Mouse (Mus musculus) adrenal gland, adult 18-20 months (tissue): ENCODE measurements around the gene Fam219a. TPM values are rescaled to one million over a fixed set of nuclear protein-coding genes. Genes with fewer than 3 reads are reported as not detected.
A peak's percentile ranks its signal among the peaks of the same experiment; 100 is the strongest.

Source experiments
- DNase-seq, 2 experiments: peaks; one replicate each; pipeline ENCODE4 v3.0.0; 2021 to 2022; ENCODE audit warnings: low spot score in 2 of 2
- total RNA-seq, 2 experiments: library from RNA; stranded (reverse); gene quantifications; 1 replicate in 1 of 2; 2 replicates in 1 of 2; pipeline ENCODE4 v1.2.3; 2021

Gene Fam219a
- total RNA-seq, 2 experiments from 2014 or later, result 15.7 to 20.2 TPM

DNA sequence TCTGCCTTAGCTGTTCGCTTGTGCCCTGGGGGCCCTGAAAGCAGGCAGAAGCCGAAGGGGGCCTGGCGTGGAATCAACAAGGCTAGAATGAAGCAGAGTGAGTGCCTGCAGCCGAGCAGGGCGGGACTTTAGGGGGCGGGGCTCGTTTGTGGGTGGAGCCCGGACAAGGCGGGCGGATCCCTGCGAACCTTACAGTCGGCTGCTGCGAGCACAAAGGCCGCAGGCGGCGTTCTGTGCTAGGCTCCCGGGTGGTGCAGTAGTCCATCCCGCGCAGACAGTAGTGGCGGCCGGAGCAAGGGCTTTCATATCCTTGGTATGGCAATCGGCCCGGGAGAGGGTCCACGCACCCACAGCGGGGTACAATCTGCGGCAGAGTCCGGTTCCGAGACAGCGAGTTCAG lies 62.4 kb downstream of the Fam219a start:
- peak; percentile 84 to 87 for DNase-seq

DNA sequence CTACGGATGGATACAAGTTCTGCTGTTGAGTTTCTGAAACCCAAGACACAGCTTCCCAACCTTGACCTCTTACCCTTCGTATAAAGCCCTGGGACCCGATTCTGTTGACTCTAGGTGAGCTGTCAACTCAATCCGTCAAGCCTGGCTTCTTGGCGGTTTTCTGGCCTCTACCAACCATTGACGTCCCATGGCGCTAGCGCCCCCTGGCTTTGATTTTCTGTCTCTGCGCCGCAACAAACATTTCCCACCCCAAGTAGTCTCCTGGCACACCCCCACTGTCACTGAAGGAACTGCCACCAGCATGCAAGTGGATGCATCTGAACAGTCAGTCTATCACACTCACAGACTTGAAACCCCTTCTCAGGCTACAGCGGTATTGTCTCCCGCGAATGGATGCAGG lies 63.2 kb downstream of the Fam219a start:
- DNase-seq, result peak; percentile 54 to 65

DNA sequence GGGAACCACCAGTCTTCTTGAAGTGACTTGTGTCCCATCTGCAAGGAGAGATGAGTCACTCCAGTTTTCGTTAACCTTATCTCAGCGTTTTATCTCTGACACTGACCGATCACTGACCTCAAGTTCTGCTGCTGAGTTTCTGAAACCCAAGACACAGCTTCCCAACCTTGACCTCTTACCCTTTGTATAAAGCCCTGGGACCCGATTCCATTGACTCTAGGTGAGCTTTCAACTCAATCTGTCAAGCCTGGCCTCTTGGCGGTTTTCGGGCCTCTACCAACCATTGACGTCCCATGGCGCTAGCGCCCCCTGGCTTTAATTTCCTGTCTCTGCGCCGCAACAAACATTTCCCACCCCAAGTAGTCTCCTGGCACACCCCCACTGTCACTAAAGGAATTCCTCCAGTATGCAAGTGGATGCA lies 64.2 kb downstream of the Fam219a start:
- DNase-seq, result no peak

DNA sequence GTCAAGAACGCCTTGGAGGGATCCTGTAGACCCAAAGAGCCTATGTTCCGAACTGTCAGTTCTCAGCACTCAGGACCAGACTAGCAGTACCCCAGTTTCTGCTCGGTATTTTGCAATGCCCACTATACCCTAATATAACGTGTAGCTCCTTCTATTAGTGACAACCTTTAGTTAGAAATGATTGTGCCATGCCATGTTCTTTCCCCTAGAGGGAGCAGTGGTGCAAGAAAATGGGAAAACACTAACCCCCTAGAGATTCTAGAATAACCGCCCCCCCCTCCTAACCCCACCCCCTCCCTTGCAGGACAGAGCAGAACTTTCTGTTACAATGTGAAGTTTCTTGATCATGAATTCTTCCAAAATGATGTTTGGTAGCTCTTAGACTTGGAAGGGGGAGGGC lies 65.0 kb downstream of the Fam219a start:
- no peak for DNase-seq

DNA sequence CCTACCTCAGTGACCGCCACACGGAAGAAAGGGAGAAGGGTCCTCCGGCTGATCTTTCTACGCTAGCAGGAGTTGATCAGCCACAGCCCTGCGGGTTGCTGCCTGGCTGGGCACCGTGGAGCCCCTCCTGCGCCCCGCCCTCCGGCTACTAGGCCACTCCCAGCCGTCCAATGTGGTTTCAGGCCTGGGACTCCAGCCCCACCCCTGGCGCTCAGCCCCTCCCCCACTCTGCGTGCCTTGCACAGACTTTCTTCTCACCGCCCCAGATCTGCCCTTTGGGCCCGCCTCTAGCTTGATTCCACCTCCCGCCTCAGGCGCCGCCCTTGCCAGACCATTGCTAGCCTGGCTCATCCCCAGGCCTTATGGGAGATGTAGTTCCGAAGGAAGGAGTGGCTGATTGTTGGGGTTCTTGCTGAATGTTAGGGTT lies 66.3 kb downstream of the Fam219a start, which contains the start of gene AI464131:
Gene AI464131, minus strand, starts transcription at position 91 of the 427 bp plus-strand sequence.
- peak; percentile 95 to 97 for DNase-seq

DNA sequence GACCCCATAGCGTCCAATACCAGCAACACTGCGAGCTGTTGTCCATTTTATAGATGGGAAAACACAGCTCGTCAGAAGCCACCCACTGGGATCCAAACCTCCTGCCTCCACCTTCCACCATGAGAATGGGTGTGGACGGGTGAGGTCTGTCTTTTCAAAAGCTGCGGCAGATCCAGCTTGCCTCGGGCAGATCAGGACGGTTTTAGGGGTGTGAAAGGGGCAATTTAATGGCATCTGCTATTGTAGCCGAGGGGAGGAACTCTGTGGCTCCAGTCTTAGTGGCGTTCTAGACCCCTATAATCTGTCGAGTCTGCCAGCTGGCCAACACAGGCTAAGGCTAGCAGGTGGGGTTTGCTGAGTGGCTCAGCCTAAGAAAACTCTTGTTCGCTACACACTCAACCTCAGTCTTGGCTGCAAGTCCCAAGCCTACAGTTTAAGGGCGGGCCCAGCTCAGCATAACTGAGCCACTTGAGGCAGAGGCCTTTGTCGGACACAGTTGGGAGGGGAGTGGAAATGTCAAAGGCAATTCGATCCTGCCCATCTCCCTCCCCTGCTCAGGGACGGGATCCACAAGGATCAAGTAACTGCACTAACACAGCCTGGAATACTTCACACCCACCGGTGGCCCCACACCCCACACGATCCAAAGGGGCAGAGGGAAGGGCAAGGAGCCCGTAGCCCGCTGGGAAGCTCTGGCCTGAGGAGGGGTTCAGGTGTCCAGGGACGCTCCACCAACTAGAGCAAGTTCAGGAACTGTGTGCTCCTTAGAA lies 67.0 kb downstream of the Fam219a start:
- no peak for DNase-seq

DNA sequence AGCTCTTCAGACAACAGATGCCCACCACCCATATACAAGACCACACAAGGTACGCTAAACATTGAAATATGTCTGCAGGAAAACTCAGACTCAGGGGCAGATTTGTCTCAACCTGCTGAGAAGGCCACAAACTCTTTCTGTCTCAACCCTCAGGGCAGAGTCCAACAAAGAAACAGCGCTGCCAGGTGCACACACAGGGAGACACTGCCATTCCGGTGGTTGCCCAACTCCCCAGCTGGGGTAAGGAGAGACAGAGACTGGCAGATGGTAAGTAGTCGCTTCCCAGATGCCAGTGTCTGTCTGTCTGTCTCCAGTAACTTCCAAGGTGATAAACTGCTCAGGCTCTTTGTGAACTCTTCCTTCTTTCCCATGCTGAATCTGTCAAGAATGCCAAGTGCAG lies 68.6 kb downstream of the Fam219a start:
- DNase-seq, result no peak

DNA sequence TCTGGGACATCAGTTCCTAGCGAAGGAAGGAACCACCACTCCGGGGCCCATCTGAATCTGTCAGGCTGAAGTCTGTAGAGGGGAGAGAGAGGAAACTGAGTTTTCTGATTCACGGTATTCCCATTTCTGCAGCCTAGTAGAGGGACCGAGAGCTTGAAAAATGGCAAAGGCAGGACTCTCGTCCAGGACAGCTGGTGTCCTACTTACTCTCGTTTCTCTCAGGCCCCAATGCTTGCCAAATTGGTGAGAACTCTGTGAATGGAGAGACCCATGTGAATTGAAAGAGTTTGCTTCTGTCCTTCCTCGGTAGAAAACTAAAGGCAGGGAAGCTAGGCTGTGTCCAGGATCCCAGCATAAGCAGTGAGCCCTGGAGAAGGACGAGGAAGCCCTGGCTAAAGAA lies 69.7 kb downstream of the Fam219a start:
- DNase-seq, result no peak

DNA sequence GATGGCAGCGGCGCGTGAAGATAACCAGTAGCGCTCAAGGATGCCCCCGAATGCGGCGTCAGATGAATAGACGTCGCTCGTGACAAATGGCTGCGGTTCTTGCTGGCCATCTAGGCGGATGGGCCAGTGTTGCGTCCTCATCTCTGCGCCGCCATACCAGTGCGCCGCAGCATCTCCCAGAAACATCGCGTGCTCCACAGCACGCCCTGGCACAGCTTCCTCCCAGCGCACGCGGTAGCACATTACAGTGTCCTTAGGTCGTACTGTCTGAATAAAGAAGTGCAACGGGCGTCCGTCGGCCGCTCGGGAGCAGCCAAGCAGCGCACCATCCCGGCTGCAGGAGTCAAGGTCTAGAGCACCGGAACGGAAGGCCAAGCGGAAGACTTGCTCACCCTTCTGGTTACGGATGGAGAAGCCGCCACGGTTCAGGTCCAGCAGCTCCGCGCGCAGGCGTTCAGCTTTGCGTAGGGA lies 70.4 kb downstream of the Fam219a start:
- no peak for DNase-seq

DNA sequence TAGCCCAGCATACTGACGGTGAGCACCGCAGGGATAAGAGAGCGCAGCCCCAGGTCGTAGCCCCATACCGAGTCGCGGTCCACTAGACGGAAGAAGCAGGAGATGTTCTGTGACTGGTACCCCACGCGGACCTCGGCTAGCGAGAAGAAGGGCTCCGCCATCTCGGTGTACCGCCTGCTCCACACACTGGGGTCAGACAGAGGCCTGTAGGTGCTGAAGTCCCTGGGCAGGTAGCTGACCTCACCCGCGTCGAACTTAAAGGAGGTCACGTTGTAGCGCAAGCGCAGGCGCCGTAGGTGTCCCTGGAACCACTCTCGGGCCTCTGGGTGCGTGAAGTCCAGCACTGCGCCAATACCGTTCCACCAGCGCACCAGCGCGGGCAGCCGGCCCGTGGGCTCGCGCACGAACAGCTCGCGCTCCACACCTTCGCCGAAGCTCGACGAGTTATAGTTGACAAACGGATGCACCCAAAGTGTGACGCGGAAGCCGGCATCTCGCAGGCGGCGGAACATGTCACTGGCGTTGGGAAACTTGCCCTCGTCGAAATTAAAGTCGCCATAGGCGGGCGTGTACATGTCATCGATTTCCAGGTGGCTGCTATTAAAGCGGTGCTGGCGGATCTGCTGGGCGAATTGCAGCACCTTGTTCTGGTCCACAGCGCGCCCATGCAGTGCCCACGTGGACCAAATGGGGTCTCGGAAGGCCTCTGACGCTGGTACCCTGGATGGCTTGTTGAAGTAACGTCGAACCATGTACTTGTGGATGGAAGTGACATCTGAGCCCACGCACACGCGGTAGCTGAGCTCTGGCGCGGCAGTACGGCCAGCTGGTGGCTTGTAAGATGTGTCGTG lies 71.1 kb downstream of the Fam219a start:
- no peak for DNase-seq

DNA sequence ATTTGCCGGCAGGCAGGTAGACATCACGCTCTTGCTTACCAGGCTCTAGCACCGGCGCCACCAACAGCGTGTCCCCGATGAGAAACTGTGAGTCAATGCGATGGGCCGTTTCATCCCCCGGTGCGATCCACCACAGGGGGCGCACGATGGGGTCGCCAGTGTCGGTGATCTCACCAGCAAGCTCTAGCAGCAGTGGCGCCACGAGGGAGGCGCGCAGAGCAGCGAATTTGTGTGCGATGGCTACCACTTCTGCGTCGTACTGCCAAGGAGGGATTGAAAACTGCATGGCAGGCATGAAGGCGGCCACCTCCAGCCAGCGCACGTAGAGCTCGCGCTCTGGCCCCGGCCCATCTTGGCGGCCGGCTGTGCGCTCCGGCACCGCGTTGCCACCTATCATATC lies 71.8 kb downstream of the Fam219a start:
- no peak for DNase-seq

DNA sequence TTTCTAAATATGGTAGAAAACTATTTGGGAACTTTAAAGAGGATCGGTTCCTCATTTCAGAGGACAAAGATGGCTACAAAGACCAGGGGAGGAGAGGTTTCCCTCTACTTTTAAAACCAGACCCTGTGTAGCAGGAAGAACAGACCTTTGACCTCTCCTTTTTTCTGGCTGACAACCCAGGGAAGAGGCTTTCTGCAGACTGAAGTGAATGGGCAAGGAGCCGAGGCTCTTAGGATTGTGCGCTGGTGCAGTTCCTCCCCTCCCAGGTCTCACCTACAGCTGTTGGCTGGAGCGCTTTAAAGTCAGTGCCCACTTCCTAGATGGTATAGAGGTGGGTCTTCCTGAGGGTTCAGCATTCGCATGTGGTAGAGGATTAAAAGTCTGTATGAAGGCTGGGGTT lies 72.3 kb downstream of the Fam219a start:
- DNase-seq, result no peak

DNA sequence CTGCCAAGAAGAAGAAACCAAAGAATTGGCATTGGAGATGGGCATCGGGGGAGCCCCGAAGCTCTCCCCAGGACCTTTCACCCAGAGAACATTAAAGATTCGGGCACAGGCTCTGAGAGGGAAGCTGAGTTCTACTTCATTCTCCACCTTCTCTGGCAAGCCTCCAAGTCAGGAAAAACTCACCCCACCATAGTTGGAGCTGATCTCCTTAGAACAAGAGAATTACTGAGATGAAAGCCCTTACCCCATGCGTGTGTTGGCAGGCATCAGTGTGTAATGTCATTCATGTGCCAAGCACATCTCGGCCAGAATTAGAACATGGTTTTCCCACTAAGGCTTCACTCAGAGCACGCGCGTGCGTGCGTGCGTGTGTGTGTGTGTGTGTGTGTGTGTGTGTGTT lies 73.5 kb downstream of the Fam219a start:
- DNase-seq, result no peak

DNA sequence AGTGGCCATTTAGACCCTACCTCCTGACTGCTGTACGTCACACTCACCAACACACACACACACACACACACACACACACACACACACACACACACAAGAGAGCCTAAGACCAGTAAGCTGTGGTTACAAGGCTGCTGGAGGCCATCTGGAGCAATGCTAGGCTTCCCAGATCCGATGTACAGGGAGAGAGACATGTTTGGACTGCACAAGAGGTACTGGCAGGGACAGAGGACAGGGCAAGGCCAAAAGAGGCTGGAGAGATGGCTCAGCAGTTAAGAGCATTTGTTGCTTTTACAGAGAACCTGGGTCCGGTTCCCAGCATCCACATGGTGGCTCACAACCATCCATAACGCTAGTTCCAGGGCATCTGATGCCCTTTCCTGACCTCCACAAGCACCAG lies 74.3 kb downstream of the Fam219a start:
- DNase-seq, result no peak

DNA sequence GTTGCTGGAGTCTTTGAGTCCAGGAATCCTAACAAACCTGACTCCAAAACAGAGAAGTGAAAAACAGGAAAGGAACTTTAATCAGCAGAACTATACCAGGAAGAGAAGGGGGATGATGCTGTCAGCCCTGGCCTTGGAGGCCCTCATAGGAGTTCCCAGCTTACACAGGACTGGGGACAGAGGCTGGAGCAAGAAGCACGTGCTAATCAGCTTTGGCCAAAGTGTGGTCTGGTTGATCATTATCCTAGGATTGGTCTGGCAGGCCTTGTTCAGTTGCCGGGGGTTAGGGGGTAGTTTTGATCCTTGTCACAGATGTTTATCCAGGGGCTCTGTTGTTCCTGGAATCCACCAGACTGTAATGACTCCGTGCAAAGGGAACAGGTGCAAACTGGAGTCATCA lies 75.0 kb downstream of the Fam219a start:
- no peak for DNase-seq

DNA sequence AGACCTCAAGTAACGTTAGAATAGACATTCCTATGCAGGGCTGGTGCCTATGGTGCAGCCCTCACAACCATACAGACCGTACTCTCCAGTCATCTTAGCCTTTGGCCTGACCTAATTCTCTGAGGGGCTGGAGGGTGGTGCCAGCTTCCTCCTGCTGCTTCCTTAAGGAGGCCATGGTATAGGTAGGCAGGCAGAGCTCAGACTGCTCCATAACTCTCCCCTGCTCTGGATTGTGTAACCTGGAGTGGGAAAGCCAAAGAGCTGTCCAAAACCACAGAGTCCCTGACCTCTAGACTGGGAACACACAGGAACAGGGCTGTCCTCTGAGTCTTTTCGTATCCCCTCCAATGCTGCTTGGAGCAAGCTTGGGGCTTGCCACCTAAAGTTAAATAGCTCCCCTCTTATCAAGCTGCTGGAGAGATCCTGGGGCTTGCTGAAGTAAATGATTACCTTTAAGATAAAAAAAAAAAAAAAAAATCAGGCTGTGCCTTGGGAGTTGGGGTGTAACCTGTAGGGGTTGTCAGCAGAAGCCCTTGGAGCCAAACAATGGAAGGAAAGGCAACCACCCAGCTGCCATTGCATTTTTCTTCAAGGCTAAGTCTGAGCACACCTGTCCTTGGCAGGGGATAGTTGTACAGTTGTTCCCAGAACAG lies 75.7 kb downstream of the Fam219a start:
- no peak for DNase-seq

DNA sequence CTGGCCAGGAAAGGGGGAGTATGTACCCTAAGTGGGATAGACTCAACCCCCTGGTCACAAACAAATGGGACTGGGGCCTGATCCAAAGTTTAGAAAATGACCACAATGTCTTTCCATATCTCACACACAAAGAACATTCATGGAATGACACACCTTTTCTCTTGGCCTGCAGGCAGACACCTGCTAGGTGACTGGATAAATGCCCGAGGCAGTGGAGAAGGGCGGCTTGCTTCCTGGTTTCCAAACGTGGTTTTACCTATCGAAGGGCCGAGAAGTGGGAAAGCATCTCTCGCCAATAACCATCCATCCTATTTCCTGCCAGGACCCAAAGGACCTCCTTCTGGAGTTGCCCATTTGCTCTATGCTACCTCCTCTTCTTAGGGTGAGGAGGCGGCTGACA lies 76.4 kb downstream of the Fam219a start:
- no peak for DNase-seq

DNA sequence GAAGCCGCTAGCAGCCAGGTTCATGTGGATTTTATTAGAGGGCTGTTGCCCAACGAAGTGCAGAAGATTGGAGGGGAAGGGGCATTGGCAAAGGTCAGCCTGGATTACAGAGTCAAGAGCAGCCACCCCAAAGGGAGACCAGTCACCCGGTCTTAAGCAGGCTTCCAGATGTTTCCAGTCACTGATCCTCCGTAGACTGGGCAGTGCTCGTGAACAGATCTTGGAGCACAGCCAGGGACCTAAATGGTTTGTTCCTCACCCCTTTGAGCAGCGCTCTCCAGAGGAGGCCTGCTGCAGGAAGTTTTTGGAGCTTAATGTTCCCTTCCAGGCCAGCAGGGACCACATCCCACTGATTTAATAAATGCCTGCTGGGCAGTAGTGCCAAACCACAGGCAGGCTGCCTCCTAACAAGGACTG lies 87.7 kb downstream of the Fam219a start:
- no peak for DNase-seq

DNA sequence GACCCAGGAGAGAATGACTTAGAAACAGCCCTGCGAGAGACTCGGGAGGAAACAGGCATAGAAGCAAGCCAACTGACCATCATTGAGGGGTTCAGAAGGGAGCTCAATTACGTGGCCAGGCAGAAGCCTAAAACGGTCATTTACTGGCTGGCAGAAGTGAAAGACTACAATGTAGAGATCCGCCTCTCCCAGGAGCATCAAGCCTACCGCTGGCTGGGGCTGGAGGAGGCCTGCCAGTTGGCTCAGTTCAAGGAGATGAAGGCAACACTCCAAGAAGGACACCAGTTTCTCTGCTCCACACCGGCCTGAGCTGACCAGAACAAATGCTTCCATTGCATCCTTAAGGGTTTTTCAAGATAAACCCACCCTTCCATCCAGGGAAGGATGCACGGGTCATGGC lies 89.1 kb downstream of the Fam219a start:
- DNase-seq, result no peak

DNA sequence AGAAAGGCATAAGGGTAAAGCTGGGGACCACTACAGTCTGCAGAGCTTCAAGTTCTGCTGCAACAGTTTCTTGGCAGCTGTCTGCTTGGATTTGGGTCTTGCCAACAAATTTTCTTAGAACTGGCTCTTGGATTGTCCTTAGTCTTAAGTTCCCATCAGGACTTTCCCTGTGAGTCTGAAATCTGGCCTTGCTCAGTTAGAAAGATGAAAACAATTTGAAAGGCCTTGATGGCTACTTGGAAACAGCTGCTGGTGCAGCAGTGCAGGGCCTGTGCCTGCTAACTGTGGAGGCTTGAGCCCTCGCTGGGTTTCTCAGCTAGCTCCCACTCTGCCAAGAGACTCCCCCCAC lies 89.9 kb downstream of the Fam219a start:
- DNase-seq, result no peak

DNA sequence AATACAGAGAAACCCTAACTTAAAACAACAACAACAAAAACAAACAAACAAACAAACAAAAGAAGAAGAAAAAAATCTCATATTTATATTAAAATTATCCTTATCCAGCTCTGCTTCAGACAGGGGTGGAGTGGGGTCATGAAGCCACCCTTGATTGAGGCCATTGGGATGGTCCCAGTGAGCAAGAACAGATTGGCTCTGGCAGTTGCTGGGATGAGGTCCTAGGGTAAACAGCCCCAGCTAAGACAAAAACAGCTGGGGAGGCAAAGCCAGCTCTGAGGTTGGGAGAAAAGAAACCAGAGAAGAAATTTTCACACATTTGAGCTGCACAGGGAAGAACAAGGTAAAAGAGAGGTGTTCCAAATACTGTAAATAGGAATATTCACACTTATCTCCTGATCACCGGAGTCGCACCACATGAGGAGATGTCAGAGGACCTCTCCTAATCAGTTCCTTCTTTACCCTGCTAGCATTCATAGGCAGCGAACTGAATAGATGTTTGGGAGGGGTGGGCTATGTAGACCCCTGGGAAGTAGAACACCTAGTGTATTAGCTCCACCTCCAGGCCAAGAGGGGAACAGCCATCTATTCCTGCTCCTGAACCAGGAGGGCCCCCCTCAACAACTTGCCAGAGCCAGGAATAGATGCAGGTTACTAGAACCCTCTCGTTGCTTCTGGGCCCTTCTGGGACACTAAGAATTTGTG lies 90.4 kb downstream of the Fam219a start:
- no peak for DNase-seq
